Mouse (Mus musculus): ENCODE measurements around the gene Olfr419.

- TF ChIP-seq CTCF (IDR thresholded peaks at IDR 0.05) (no peak), POLR2A (IDR thresholded peaks at IDR 0.05; ENCODE audit: insufficient read depth, low read depth, low read length) (no peak), EP300 (IDR thresholded peaks at IDR 0.05; ENCODE audit: insufficient read depth, low read depth, low read length) (no peak)
These were observed 1.5 kb downstream of the Olfr419 start for GRCm38 (mm10) chr1:174250376-174250775.
